Mouse (Mus musculus) liver, postnatal 0 days (tissue): ENCODE data around the gene Smg9.

ENCODE experiments used
- CTCF ChIP-seq: sonication (generic); IDR thresholded peaks from 2 replicates; pipeline ENCODE4 v1.5.1; 2016; ENCODE audit warnings: antibody characterized with exemption, low read depth
- EP300 ChIP-seq: IDR thresholded peaks from 2 replicates; pipeline ENCODE4 v1.6.1; 2016; ENCODE audit warnings: antibody characterized with exemption, low read depth, mild to moderate bottlenecking

- no peak for TF ChIP-seq CTCF
- no peak for TF ChIP-seq EP300
Observed at GRCm38 (mm10) chr7:24408186-24408585, 8.8 kb downstream of the Smg9 start.
